Mouse (Mus musculus): ENCODE results near the gene Cox4i2. TPM values are rescaled to one million over a fixed set of nuclear protein-coding genes. Genes with fewer than 3 reads are reported as not detected.

The Cox4i2 gene
- polyA plus RNA-seq (2012; rRNA removed), result 5.5 and 5.7 TPM in 2 replicates

GRCm38 (mm10) chr2:152753944-152754711, at the start of gene Cox4i2:
Gene Cox4i2 (plus strand): TSS chr2:152754173.

DNA sequence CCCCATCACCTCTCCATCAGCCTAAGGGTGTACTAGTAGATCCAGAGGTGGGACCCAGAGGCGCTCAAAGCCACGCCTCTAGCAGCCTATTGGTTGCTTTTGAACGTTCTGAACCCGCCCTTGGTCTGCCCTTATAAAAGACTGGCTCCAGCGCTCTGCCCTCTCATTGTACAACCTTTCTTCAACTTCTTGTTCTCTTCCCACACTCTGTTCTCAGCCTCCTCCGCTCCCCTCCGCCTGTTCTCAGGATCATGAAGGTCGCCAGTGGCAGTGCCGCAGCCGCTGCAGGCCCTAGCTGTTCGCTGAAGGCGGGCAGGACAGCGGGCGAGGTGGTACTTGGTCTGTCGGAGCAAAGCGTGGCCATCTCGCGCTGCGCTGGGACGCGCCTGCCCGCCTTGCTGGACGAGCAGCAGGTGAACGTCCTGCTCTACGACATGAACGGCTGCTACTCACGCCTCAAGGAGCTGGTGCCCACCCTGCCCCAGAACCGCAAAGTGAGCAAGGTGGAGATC, 17.8 kb upstream of the Cox4i2 start, which contains the start of gene Id1:
Gene Id1, plus strand, starts transcription at position 162 of the 512 bp plus-strand sequence.

Other genes starting within 250 kb of the Cox4i2 start
- not detected in 2 replicates for gene Defb26, start 242.5 kb upstream of the Cox4i2 start, polyA plus RNA-seq (2012; rRNA removed)
- not detected in 2 replicates for gene Defb28, start 235.9 kb upstream of the Cox4i2 start, polyA plus RNA-seq (2012; rRNA removed)
- gene Defb29, start 214.1 kb upstream of the Cox4i2 start, polyA plus RNA-seq (2012; rRNA removed), result not detected in 2 replicates
- gene Gm17416, start 184.8 kb upstream of the Cox4i2 start, polyA plus RNA-seq (2012; rRNA removed), result not detected in 2 replicates
- gene Defb21, start 181.4 kb upstream of the Cox4i2 start, polyA plus RNA-seq (2012; rRNA removed), result not detected in 2 replicates
- gene Defb19, start 173.9 kb upstream of the Cox4i2 start, polyA plus RNA-seq (2012; rRNA removed), result not detected in 2 replicates
- gene Defb45, start 154.8 kb upstream of the Cox4i2 start, polyA plus RNA-seq (2012; rRNA removed), result not detected in 2 replicates
- not detected in 2 replicates for gene Defb36, start 149.8 kb upstream of the Cox4i2 start, polyA plus RNA-seq (2012; rRNA removed)
- 0.56 TPM in 1 of 2 replicates, not detected in the other for gene Defb25, start 131.1 kb upstream of the Cox4i2 start, polyA plus RNA-seq (2012; rRNA removed)
- 0.23 and 1.1 TPM in 2 replicates for gene Rem1, start 127.2 kb upstream of the Cox4i2 start, polyA plus RNA-seq (2012; rRNA removed)
- 99.6 and 122 TPM in 2 replicates for gene H13, start 84.7 kb upstream of the Cox4i2 start, polyA plus RNA-seq (2012; rRNA removed)
- gene Mcts2, start 67.1 kb upstream of the Cox4i2 start, polyA plus RNA-seq (2012; rRNA removed), result 20.2 and 36.9 TPM in 2 replicates
- gene Id1, start 17.9 kb upstream of the Cox4i2 start, polyA plus RNA-seq (2012; rRNA removed), result 218 and 227 TPM in 2 replicates
- 61.6 and 74.1 TPM in 2 replicates for gene Bcl2l1, start 77.6 kb downstream of the Cox4i2 start, polyA plus RNA-seq (2012; rRNA removed)
- gene Tpx2, start 93.8 kb downstream of the Cox4i2 start, polyA plus RNA-seq (2012; rRNA removed), result 95.0 and 124 TPM in 2 replicates
- 0.04 TPM in 2 replicates for gene Mylk2, start 157.2 kb downstream of the Cox4i2 start, polyA plus RNA-seq (2012; rRNA removed)
- 0.64 and 1.2 TPM in 2 replicates for gene Foxs1, start 179.0 kb downstream of the Cox4i2 start, polyA plus RNA-seq (2012; rRNA removed)
- 2.2 and 3.2 TPM in 2 replicates for gene Dusp15, start 197.5 kb downstream of the Cox4i2 start, polyA plus RNA-seq (2012; rRNA removed)
- 1.1 and 1.8 TPM in 2 replicates for gene Ttll9, start 208.3 kb downstream of the Cox4i2 start, polyA plus RNA-seq (2012; rRNA removed)

Data from central nervous system, embryonic 11.5 days (tissue).